Mouse (Mus musculus): ENCODE results near the gene Rgp1.
A peak's percentile ranks its signal among the peaks of the same experiment; 100 is the strongest.

Rgp1 gene

GRCm38 (mm10) chr4:43612534-43612933 is 34.0 kb downstream of the Rgp1 start:
- 0 out of 2 replicates have a peak, but pooled peaks cover 4% of the 10 kb centered on the region for H3K27me3 ChIP-seq (ENCODE audit: insufficient read depth, low read length)
- H3K9me3 ChIP-seq (ENCODE audit: low read length) = peaks cover 5% of the 10 kb centered on the region; the same call in 1 of the 2 replicates
- no peak overlapping the region for H3K4me3 ChIP-seq (replicated peaks; ENCODE audit: low read length)
- H3K36me3 ChIP-seq (ENCODE audit: insufficient read depth, low read length) = no peaks in the 10 kb centered on the region
- no peaks in the 10 kb centered on the region for H3K4me1 ChIP-seq (replicated peaks; ENCODE audit: low read depth, low read length)
- no peak for TF ChIP-seq NANOG (IDR thresholded peaks at IDR 0.05; ENCODE audit: borderline replicate concordance, low read length)
- TF ChIP-seq CTCF (conservative IDR thresholded peaks at IDR 0.05; ENCODE audit: low read length) = no peak
- no peak for TF ChIP-seq POU5F1 (IDR thresholded peaks at IDR 0.05; ENCODE audit: borderline replicate concordance, low read length)

GRCm38 (mm10) chr4:43613060-43613730 is 34.7 kb downstream of the Rgp1 start:
- Histone ChIP-seq H3K4me3 (replicated peaks; ENCODE audit: low read length) (no peak overlapping the region), H3K9me3 (ENCODE audit: low read length) (peaks cover 5% of the 10 kb centered on the region; the same call in 1 of the 2 replicates), H3K4me1 (replicated peaks; ENCODE audit: low read depth, low read length) (no peaks in the 10 kb centered on the region), H3K36me3 (ENCODE audit: insufficient read depth, low read length) (no peaks in the 10 kb centered on the region), H3K27me3 (ENCODE audit: insufficient read depth, low read length) (0 out of 2 replicates have a peak, but pooled peaks cover 4% of the 10 kb centered on the region)
- no peak for TF ChIP-seq CTCF (conservative IDR thresholded peaks at IDR 0.05; ENCODE audit: low read length)
- no peak for TF ChIP-seq NANOG (IDR thresholded peaks at IDR 0.05; ENCODE audit: borderline replicate concordance, low read length)
- no peak for TF ChIP-seq POU5F1 (IDR thresholded peaks at IDR 0.05; ENCODE audit: borderline replicate concordance, low read length)

- TF ChIP-seq CTCF (conservative IDR thresholded peaks at IDR 0.05; ENCODE audit: low read length) (no peak), POU5F1 (IDR thresholded peaks at IDR 0.05; ENCODE audit: borderline replicate concordance, low read length) (no peak), NANOG (IDR thresholded peaks at IDR 0.05; ENCODE audit: borderline replicate concordance, low read length) (no peak)
- Histone ChIP-seq H3K4me3 (replicated peaks; ENCODE audit: low read length) (no peak overlapping the region), H3K9me3 (ENCODE audit: low read length) (peaks cover 15% of the 10 kb centered on the region)
Observed at GRCm38 (mm10) chr4:43620146-43620778, 41.7 kb downstream of the Rgp1 start.

GRCm38 (mm10) chr4:43629106-43629817 is 50.7 kb downstream of the Rgp1 start:
- Histone ChIP-seq H3K36me3 (ENCODE audit: insufficient read depth, low read length) (no peaks in the 10 kb centered on the region), H3K4me1 (replicated peaks; ENCODE audit: low read depth, low read length) (peaks cover 36% of the 10 kb centered on the region), H3K27me3 (ENCODE audit: insufficient read depth, low read length) (peaks cover 41% of the 10 kb centered on the region), H3K9me3 (ENCODE audit: low read length) (peaks cover 19% of the 10 kb centered on the region), H3K4me3 (replicated peaks; ENCODE audit: low read length) (no peak overlapping the region)
- TF ChIP-seq NANOG (IDR thresholded peaks at IDR 0.05; ENCODE audit: borderline replicate concordance, low read length) = no peak
- TF ChIP-seq POU5F1 (IDR thresholded peaks at IDR 0.05; ENCODE audit: borderline replicate concordance, low read length) = no peak
- no peak for TF ChIP-seq CTCF (conservative IDR thresholded peaks at IDR 0.05; ENCODE audit: low read length)

More at GRCm38 (mm10) chr4:43620146-43620778, 41.7 kb downstream of the Rgp1 start:
- Histone ChIP-seq H3K4me1 (replicated peaks; ENCODE audit: low read depth, low read length) (no peaks in the 10 kb centered on the region), H3K27me3 (ENCODE audit: insufficient read depth, low read length) (peaks cover 15% of the 10 kb centered on the region), H3K36me3 (ENCODE audit: insufficient read depth, low read length) (no peaks in the 10 kb centered on the region)

GRCm38 (mm10) chr4:43630030-43630581 is 51.6 kb downstream of the Rgp1 start:
- Histone ChIP-seq H3K4me3 (replicated peaks; ENCODE audit: low read length) (no peak overlapping the region), H3K4me1 (replicated peaks; ENCODE audit: low read depth, low read length) (peaks cover 36% of the 10 kb centered on the region), H3K36me3 (ENCODE audit: insufficient read depth, low read length) (no peaks in the 10 kb centered on the region), H3K9me3 (ENCODE audit: low read length) (peaks cover 12% of the 10 kb centered on the region), H3K27me3 (ENCODE audit: insufficient read depth, low read length) (peaks cover 50% of the 10 kb centered on the region)
- TF ChIP-seq POU5F1 (IDR thresholded peaks at IDR 0.05; ENCODE audit: borderline replicate concordance, low read length) = no peak
- peak; percentile 86 for TF ChIP-seq CTCF (conservative IDR thresholded peaks at IDR 0.05; ENCODE audit: low read length)

- no peaks in the 10 kb centered on the region for H3K36me3 ChIP-seq (ENCODE audit: insufficient read depth, low read length)
- peak overlapping the region; percentile 81 for H3K4me3 ChIP-seq (replicated peaks; ENCODE audit: low read length)
- TF ChIP-seq POU5F1 (IDR thresholded peaks at IDR 0.05; ENCODE audit: borderline replicate concordance, low read length) = no peak
- no peak for TF ChIP-seq NANOG (IDR thresholded peaks at IDR 0.05; ENCODE audit: borderline replicate concordance, low read length)
- no peak for TF ChIP-seq CTCF (conservative IDR thresholded peaks at IDR 0.05; ENCODE audit: low read length)
- H3K9me3 ChIP-seq (ENCODE audit: low read length) = peaks cover 6% of the 10 kb centered on the region
- H3K4me1 ChIP-seq (replicated peaks; ENCODE audit: low read depth, low read length) = peaks cover 36% of the 10 kb centered on the region
- peaks cover 55% of the 10 kb centered on the region for H3K27me3 ChIP-seq (ENCODE audit: insufficient read depth, low read length)
Observed at GRCm38 (mm10) chr4:43630671-43631045, 52.1 kb downstream of the Rgp1 start.

- Histone ChIP-seq H3K36me3 (ENCODE audit: insufficient read depth, low read length) (no peaks in the 10 kb centered on the region), H3K4me1 (replicated peaks; ENCODE audit: low read depth, low read length) (peaks cover 36% of the 10 kb centered on the region), H3K9me3 (ENCODE audit: low read length) (0 out of 2 replicates have a peak, but pooled peaks cover under 1% of the 10 kb centered on the region), H3K27me3 (ENCODE audit: insufficient read depth, low read length) (peaks cover 58% of the 10 kb centered on the region), H3K4me3 (replicated peaks; ENCODE audit: low read length) (peak within 1 kb of the TSS; percentile 81)
- no peak for TF ChIP-seq CTCF (conservative IDR thresholded peaks at IDR 0.05; ENCODE audit: low read length)
- no peak for TF ChIP-seq NANOG (IDR thresholded peaks at IDR 0.05; ENCODE audit: borderline replicate concordance, low read length)
- TF ChIP-seq POU5F1 (IDR thresholded peaks at IDR 0.05; ENCODE audit: borderline replicate concordance, low read length) = no peak
Observed at GRCm38 (mm10) chr4:43631046-43631955, 52.8 kb downstream of the Rgp1 start, which contains the start of gene Npr2. Gene Npr2, plus strand, starts transcription at chr4:43631935.
